Mouse (Mus musculus) right cerebral cortex, postnatal 25 days (tissue): ENCODE data around the gene Rtn4r.

Experiments used
- DNase-seq: peaks from one replicate; pipeline ENCODE4 v3.0.0; 2022

Rtn4r gene

DNA sequence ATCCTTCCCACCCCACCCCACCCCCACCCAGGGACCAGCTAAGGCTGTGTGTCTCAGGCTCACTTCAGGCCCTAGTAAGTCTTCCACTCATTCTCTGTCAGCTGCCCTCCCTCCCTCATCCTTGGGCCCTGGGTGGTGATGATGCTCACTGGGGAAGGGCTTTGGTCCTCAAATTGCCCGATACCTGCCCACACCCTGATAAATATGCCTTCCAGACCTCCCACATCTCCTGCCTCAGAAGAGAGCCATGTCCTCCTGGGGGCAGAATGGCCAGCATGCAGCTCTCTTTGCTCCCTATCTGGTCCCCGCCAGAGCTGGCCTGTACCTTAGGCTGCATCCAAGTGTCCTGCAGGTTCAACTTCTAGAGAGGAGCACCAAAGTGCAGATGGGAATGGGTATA lies 2.3 kb upstream of the Rtn4r start:
- DNase-seq: no peak

DNA sequence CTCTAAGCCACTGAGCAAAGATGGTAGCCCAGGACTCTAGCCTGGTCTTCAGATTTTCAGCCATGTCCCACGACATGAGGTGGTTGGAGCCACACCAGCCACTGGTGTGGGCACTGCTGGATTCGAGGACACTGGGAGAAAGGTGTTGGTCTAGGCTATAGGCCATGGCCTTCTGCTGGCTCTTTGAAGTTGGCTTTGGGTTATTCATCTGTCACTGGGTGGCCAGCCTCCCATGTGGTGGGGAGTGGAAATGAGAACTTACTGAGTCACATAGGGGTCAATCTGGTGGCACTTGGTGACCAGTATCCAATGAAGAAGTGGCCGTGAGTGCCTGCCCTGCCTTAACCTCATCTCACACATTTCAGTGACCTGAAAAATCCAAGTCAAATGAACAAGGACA lies 1.2 kb upstream of the Rtn4r start:
- DNase-seq: no peak

DNA sequence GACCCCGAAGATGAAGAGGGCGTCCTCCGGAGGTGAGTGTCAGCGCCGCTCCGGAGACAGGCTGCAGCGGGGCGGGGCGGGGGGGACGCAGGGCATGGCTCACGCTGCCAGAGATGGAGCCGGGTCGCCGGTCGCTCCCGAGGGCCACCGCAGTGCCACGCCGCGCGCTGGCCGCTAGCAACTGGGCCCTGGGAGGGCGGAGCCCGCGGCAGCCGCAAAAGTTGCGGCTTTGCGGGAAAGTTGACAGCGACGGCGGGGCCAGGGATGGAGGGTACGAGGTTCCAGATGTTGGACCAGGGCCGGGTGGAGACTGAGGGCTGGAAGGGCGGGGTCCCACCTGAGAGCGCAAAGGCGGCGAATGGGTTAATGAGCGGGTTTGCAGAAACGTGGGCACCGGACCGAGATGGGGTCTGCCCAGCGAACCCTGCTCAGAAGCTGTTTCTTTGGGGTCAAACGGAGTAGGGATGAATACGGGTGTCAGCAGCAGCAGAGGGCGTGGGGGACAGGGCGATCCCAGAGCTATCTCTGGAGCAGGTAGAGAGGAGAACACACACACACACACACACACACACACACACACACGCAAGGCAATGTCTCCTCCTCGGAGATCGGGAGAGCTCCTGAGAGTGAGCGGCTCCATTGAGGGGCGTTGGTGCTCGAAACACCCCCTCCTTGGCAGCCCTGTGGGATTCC lies 575 bp downstream of the Rtn4r start:
- no peak for DNase-seq

DNA sequence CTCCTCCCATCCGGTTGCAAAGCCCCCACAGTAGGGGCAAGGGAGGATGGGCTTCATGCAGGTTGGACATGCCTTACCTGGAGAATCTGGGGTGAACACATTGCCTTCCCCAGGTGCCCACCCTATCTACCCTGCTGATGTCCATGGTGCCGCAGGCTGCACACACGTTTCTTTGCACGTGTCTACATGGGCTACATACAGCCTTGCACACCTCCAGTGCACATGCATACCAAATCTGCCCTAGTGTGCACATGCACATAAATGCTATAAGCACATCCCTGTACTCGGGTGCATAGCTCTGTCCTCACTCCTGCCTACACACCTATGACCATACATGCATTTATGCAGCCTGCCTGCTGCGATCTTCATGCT lies 1.1 kb downstream of the Rtn4r start:
- DNase-seq: no peak

GRCm38 (mm10) chr16:18129413-18129812 lies 2.0 kb downstream of the Rtn4r start:
- DNase-seq: no peak

DNA sequence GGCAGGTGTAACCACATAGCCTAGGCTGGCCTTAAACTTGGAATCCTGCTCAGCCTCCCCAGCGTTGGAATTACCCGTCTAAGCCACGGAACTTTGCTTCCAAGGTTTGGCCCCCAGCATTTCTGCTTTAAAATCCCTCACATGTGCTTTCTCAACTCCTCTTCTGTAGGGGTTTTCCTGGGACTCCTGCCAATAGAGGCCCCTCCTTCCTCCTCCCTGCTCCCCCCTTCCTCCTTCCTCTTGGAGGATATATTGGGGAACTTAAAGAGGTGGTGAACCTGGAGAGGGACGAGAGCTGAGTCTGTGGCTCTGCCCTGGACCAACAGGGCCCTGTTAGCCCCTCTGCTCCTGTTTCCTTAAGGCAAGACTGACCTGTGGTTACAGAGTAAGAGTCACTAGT lies 2.8 kb downstream of the Rtn4r start:
- no peak for DNase-seq

- no peak for DNase-seq
Observed at GRCm38 (mm10) chr16:18130705-18131104, 3.3 kb downstream of the Rtn4r start.

GRCm38 (mm10) chr16:18131245-18131939 lies 4.0 kb downstream of the Rtn4r start:
- DNase-seq: no peak

GRCm38 (mm10) chr16:18132026-18132425 lies 4.6 kb downstream of the Rtn4r start:
- no peak for DNase-seq

- no peak for DNase-seq
Observed at GRCm38 (mm10) chr16:18132575-18132974, 5.1 kb downstream of the Rtn4r start.

- DNase-seq: no peak
Observed at GRCm38 (mm10) chr16:18133133-18133920, 5.9 kb downstream of the Rtn4r start.

- DNase-seq: no peak
Observed at GRCm38 (mm10) chr16:18135196-18135595, 7.8 kb downstream of the Rtn4r start.

- no peak for DNase-seq
Observed at GRCm38 (mm10) chr16:18136015-18136414, 8.6 kb downstream of the Rtn4r start.

DNA sequence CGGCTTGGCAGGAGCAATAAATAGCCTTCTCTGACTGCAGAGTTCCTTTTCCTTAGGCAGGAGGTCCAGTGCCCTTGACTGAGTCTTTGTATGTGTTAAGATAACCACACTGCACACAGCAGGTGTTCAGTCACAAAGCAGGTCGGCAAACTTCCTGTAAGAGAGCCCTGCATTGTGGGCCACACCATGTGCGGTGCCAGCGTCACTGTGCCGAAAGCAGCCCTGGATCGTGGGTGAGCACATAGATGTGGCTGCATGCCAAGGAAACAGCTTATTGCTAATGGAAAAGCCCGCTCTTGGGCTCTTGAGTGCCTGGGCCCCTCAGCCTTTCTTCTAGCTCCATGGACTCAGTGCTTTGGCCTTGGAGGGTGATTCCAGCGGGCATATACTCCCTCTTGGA lies 16.8 kb downstream of the Rtn4r start:
- DNase-seq: peak; percentile 80

DNA sequence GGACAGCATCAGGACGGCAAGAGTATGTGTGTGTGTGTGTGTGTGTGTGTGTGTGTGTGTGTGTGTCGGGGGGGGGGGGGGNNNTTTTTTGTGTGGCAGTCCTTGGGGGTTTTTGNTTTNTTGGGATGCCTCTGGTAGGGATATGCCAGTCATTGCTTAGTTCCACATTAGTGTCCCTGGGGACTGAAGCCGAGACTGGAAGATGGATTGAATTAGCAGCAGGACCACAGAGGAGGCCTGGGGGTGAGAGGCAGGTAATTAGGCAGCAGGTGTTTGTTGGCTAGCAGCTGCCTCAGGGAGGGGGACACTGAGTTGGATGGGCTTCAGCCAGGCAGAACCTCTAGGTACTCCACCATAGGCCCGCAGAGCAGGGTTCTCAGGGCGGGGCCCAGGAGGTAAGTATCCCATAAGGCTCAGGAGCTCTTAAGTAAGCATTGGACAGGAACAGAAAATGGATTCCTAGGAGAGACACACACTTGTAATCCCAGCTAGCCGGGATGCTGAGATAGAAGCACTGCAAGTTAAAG lies 18.0 kb downstream of the Rtn4r start:
- no peak for DNase-seq

DNA sequence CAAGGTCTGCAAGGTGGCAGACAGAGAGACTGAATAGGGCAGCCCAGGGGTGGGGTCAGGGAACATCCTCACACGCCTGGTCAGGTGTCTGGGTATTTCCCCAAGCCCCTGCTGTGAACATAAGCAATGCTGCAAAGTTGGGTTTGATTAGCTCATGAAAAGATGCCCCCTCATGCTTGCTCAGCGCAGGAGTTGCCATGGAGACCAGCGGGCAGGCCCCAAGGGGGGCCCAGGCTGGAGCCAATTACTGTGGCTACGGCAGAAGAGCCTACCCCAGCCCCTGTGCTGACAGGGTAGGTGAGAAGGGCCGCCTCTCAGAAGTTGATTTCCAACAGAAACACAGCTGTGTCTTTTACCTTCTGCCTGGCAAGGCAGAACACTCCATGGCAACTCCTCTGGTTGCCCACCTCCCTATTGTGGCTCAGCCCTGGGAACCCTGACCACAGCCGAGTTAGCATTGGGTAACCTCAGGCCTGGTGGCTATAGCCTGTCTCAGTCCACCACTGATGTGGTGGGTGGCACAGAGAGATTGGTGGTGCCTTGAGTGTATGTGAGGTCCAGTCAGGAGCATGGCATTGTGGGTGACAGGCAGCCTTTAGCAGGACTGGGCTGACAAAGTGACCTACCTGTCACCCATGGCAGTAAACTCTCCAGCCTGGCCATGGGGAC lies 20.9 kb downstream of the Rtn4r start:
- DNase-seq: peak; percentile 60

- DNase-seq: no peak
Observed at GRCm38 (mm10) chr16:18149205-18149604, 21.8 kb downstream of the Rtn4r start.

GRCm38 (mm10) chr16:18152189-18152588 lies 24.7 kb downstream of the Rtn4r start:
- DNase-seq: no peak

- DNase-seq: peak; percentile 71
Observed at GRCm38 (mm10) chr16:18152769-18153445, 25.5 kb downstream of the Rtn4r start.

GRCm38 (mm10) chr16:18154521-18155171 lies 27.2 kb downstream of the Rtn4r start:
- peak; percentile 92 for DNase-seq

DNA sequence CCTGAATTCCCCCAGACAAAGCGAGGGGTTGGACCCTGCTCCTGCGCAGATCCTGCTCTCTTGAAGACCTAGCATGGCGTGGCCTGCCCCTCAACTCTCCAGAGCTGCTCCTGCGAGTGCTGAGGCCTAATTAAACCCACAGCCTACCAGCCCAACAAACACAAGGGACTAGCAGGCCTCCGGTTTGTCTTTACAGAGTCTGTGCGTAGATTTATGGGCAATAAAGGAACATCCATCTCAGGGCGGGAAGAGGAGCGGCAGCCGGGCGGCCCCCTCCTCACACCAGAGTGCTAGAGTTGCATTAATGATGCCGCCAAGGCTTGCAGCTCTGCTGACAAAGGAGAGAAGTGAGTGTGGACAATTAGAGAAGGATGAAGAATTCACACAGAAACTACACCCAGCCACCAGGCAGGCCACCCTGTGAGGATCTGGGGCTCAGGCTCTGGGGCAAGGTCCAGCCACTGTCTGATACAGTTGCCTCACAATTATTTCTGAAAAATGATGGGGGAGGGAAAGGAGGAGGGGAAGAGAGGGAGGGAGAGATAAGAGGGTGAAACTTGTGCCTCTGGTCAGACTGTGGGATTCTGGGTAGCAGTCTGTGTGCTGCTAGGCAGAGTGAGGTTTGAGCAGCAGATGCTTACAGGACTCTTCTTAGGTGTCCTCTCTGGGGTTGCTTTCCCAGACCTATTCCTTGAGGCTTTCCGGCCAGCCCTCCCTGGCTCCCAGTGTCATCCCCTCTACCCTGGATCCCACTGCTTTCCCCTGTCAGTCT lies 29.3 kb downstream of the Rtn4r start:
- no peak for DNase-seq
